Mouse (Mus musculus): ENCODE measurements at regions not wholly inside any gene's neighbourhood (a gene's known extent, or its start where the extent isn't known, plus 50 kb on each side); places are given as distances from the start of the nearest gene placed in this dataset.

DNA sequence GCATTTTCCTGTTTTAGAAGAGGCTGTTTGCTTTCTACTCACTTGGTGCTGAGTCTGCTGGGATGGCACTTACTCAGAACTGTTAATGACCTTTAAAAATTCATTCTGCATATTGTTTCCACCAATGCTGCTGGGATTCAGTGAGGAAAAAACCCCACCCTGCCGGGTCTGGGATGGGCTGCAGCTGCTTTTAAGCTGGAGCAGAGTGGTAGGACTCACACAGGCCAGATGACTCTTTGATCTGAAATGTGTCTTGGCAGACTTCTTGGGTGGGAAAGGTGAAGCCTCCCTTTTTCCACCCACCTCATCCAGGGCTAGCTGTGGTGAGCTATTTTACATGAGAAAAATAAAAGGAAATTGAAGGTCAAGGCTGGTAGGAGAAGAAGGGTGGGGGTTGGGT is 56.4 kb upstream of the Ddhd1 start:
- ATAC-seq (replicated peaks; ENCODE audit: poor library complexity) = no peak

DNA sequence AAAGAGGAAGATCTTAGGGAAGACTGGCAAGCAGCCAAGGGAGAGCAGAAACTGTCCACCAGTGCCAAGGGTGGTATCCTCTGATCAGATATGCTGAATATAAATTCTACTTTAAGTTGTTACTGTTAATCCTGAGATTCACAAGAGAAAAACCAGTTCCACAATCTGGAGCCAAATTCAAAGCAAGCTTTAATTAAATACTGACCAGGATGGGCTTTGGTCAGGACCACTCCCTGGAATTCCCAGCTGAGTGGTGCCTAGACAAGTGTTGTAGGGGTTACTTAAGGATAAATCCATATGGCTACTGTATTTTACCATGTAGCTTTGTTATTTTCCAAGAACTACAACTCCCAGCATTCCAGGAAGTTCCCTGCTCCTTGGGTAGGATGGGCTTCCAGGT is 56.8 kb upstream of the Ddhd1 start:
- no peak for ATAC-seq (replicated peaks; ENCODE audit: poor library complexity)

DNA sequence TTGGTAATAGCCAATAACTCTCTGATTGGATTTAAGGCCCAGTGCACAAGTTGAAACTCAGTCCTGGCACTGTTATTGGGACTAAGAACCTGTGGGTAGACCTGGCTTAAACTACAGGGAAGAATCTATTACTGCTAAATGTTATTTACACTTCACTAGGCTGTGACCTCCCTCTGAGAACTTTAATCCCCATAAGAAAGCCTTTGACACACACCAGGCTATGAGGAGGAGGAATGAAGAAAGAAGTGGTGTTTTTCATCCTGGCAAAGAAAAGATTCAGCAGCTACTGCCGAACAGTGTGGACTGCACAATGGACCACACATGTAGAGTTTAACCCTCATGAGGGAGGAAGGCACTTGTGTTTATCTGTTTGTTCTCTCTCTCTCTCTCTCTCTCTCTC is 58.2 kb upstream of the Ddhd1 start:
- no peak for ATAC-seq (replicated peaks; ENCODE audit: poor library complexity)

DNA sequence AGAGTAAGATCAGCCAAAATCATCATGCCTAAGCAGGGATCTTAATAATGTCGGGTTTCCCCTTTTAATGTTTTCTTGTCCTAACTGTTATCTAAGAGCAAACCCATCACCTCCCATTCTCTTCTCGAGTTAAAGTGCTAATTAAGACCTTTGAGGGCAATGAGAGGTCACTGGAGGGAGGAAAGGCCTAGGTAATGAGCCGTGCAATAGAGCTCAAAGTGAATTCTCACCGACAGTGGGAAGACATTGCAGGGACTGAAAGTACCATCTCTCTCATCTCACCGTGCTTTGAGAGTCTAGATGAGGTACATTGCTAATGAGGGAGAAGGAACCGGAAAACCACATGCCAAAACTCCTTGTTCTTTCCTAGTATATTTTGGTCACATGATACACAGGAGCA is 64.9 kb upstream of the Ddhd1 start:
- ATAC-seq (replicated peaks; ENCODE audit: poor library complexity) = no peak

DNA sequence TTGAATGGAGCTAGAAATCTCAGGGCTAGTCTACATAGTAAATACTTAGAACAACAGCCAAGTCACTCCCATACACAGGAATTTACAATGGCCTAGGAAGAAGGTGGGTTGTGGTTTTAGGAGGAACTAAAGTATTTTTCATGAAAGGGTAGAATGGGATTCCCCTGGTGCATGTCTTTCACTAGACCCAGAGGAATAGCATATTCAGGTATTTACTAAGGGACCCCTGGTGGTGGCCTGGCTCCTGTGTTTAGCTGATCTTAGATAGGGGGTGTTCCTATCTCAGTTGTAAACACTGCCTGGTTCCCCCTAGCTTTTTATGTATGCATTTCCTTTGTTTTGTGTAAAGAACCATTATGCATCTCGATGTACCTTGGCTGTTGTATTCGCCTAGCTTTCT is 66.4 kb upstream of the Ddhd1 start:
- ATAC-seq (replicated peaks; ENCODE audit: poor library complexity) = no peak

DNA sequence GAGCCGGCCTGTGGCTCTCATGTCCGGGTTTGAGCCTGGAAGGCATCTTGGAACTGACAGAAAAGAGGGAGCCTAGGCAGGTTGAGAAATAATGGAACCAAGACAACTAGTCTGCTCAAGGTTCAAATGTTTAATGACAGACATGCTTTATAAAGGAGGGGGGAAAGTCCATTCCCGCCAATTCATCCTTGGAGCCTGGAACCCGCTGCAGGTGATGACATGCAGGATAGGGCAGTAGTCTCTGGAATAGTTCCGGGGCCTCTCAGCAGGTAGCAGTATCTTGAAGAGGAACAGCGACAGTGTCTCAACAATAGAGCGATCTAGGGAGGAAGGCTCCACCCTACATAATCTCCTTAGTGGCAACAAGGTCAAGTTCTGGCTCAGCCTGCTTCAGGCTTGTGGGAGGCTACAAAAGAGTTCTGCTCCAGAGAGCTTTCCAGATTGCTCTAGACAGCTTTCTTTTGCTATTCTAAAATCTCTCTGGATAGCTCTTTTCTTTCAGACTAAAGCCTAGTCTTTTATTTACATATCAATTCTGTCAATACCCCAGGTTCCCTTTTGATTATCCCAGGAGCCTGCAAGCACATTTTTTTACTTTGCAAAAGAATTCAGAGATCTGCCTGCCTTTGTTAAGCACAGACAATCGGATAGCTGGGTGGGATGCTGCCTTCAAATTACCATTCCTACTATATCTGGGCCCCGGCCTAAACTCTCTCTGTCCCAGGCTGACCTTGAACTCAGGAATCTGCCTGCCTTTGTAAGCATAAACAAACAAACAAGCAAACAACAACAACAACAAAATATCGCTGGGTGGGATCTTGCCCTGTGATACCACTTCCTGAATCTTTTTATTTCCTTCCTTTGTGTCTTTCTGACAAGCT is 76.8 kb upstream of the Ddhd1 start:
- ATAC-seq (replicated peaks; ENCODE audit: poor library complexity) = no peak

DNA sequence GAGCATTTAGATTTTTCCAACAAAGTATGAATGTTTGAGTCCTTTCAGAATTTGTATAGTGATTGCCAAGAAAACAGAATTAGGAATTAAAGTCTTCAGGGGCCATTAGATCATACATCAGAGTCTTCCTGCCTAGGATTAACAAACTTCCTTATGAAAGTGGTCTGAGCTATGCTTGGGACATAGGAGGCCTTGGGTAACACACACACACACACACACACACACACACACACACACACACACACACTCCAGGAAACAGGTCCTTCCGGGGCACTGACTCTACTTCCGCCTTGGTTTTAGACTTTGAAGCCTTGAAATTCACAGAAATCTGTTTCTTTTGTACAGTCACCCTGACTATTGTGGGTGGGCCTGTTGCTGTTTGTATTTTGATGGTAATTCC is 80.0 kb upstream of the Ddhd1 start:
- peak; percentile 71 for ATAC-seq (replicated peaks; ENCODE audit: poor library complexity)

DNA sequence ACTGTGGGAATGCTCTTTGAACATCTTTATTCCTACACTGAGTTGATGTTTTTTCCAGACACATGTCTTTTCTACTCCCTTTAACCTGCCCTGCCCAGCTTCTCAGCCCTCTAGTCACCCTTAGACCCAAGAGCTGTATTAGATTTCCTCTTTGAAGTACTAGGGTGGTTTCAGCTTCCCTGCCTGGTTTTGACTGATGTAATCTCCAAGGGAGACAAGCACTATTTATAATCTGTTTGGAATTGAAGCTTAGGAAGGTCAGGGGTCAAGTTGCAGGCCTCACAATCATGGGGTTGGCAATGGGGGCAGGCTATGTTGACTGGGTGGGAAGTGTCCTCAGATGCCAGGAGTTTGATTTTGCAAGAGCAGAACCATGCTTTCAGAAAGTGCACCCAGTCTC is 81.7 kb upstream of the Ddhd1 start:
- ATAC-seq (replicated peaks; ENCODE audit: poor library complexity) = peak; percentile 46

DNA sequence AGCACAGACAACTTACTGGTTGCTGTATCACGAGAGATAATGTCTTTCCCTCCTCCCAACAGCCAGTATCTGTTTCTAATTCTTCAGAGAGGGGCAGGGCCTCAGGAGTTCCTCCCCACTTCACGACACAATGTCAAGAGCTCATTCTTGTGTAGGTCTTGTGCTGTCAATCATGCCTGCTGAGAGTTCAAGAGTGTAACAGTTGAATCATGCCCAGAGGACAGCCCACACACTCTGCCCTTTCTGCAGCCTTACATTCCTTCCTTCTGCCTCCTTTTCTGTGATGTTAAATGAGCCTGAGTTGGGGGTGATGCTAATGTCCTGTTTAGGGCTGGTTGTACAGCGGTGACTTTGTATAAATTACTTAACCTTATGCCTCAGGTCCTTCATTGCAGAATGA is 82.7 kb upstream of the Ddhd1 start:
- no peak for ATAC-seq (replicated peaks; ENCODE audit: poor library complexity)

DNA sequence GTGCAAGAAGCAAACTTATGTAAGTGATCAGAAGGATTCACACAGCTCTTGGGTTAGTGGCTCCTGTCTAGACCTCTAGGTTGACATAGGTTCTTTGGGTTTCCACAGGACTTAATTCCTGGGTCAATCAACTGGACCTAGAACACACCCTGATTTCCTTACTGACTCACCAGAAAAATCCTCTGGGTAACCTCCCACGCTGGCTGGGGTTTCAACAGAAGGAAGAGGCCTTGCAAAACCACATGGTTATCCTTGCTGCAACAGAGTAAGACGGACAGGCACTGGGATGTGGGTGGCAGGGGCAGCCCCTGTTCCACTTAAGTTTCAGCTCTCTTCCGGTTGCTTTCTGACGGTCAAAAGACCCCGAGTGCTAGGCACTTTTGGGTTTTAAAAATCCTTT is 88.2 kb upstream of the Ddhd1 start:
- peak; percentile 50; the same call in 1 of the 2 replicates for ATAC-seq (replicated peaks; ENCODE audit: poor library complexity)

DNA sequence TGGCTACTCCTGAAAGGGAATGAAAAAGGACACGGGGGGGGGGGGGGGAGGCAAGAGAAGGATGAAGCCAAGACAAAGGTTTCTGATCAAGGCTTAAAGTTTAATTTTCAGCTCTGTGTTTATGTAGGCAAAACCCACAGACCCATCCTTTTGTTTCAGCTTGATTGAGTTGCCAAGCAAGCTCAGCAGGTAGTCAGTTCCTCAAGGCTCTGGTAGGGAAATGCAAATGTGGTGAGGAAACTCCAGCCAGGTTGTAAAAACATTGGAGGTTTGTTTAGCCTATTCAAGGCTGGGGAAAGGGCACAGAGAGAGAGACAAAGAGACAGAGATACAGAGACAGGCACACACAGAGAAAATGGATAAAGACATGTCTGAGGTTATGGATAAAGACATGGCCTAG is 99.4 kb upstream of the Ddhd1 start:
- no peak for ATAC-seq (replicated peaks; ENCODE audit: poor library complexity)

DNA sequence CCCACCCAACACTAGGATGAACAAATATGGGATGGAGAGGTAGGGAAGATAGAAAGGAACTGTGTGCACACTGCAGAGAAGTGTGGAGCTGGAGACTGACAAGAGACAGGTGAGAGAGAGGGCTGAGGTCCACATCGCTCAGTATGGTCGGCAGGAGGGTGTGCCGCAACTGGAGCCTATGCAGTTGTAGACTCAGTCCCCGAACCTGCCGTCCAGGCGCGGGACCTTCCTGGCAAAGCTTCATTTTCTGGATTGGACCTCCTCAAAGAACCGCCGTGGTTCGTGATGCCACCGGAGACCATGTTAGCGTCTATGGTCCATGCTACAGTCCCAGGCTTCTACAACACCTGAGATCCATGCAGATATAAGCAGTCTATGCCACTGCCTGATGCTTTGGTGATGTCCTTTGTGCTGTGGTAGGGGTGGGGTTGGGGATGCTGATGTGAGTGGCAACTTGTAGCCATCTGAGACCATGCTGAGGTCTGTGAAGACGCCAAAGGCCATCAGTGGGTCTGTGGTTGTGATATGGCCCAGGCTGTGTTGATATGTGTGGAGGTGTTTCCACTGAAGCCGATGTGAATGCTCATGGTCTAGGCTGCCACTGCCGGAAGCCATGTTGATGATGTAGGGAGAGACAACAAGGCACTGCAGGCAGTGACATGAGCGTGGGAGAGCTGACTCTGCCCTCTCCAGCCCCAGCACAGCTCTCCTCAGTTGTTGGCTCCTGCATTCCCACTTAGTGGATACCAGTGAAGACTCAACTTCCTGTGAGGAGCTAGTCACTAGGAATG is 103.1 kb upstream of the Ddhd1 start:
- no peak for ATAC-seq (replicated peaks; ENCODE audit: poor library complexity)

DNA sequence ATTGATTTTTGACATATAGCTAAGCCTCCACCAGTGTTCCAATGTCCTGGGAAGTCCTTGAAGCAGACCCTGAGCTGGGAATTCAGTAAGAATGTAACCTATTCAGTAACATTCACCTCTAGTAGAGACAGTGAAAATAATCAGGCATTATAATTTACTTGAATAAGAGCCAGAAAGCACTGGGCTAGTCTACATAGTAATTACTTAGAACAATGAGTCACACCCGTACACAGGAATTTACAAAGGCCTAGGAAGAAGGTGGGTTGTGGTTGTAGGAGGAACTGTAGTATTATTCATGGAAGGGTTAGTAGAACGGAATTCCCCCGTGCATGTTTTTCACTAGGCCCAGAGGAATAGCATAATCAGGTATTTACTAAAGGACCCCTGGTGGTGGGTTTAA is 106.3 kb upstream of the Ddhd1 start:
- no peak for ATAC-seq (replicated peaks; ENCODE audit: poor library complexity)

DNA sequence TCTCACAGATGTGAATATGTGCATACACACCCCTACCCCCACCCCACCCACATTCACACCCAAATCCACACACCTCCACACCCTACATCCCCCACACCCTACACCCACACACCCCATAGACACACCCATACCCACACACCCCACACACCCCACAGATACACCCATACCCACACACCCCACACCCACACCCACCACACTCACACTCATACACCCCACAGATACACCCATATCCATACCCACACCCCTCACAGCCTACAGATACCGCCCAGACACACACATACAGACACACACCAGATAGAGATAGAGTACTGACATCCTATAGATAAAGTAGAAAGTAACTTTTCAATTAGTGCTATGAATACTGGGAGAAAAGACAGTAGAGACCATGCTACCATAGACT is 108.6 kb upstream of the Ddhd1 start:
- ATAC-seq (replicated peaks; ENCODE audit: poor library complexity) = no peak

DNA sequence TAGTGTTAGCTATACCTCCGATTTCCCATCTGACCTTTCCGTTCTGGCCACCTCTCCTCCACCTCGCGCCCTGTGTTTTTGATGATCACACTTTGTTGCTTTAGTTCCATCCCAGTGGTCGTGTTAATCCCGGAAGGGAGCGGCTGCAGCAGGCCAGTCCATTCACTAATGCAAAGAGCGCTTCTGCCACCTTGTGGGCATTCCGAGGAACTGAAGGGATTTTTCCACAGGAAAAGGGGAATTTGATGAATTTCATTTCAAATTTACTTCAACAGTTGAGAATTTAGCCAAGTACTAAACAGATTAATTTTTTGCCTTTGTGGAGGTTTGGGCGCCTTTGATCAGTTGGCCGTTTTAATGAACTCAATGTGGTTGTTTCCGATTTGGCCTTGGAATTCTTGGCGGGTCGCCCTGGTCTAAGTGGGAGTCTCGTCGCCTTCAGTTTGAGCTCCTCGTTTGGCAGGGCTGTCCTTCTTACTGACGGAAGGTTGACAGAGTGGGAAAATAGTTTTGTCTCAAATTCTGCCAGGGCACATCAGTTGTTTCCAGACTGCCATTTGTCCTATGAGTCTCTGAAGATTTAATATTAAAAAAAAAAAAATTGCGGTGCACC is 114.8 kb upstream of the Ddhd1 start:
- peak; percentile 90 for ATAC-seq (replicated peaks; ENCODE audit: poor library complexity)

DNA sequence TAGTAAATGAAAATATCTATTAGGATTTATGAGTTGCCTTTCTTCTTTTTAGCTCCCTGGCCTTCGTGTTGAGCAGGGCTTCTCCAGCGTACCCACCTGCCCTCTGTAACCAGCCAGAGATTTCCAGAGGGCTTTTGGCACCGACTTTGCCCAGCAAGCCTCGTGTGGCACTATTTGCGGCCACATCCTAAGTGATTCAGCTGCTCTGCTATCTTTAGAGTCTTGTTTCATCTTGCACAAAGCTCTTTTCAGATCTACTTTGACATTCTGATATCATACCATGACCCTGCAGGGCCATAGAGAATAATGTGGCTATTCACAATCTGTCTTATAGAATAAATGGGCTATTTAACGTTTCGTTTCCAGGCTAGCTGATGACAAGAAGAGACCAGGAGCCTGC is 115.4 kb upstream of the Ddhd1 start:
- no peak for ATAC-seq (replicated peaks; ENCODE audit: poor library complexity)

DNA sequence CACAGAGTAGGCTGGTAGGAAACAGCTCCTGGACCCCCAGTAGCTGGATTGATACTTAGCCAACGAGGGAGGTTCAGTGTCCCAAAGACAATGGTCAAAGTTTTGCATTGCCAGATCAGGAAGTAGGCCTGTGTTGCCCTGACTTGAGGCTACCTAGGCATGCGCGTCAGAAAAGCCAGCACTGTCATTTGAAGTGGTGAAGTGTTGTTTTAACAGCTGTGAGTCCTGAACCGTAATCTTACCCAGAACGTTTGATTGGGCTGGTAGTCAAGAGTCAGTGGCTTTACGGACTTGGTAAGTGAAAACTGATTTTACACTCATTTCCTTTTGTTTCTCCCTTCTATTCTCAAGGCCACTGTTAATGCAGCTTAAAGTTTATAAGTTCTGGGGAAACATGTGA is 123.9 kb upstream of the Ddhd1 start:
- no peak for ATAC-seq (replicated peaks; ENCODE audit: poor library complexity)

DNA sequence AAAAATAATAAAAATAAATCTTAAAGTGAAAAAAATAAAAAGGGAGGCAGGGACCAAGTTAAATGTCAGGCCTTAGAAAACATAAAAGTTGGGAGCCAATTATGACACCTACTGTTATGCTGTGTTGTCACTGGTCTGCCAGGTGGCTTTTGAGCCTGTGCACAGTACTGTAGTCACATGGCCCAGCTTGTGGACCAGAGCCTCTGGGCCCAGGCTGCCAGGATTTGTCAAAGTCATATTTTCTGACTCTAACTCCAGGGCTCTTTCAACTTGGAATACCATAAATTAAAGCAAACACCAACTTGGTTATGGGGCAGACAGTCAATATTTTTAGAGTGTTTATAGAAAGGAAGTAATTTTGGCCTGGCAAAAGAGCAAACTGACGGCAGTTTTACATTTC is 137.0 kb upstream of the Ddhd1 start:
- no peak for ATAC-seq (replicated peaks; ENCODE audit: poor library complexity)

DNA sequence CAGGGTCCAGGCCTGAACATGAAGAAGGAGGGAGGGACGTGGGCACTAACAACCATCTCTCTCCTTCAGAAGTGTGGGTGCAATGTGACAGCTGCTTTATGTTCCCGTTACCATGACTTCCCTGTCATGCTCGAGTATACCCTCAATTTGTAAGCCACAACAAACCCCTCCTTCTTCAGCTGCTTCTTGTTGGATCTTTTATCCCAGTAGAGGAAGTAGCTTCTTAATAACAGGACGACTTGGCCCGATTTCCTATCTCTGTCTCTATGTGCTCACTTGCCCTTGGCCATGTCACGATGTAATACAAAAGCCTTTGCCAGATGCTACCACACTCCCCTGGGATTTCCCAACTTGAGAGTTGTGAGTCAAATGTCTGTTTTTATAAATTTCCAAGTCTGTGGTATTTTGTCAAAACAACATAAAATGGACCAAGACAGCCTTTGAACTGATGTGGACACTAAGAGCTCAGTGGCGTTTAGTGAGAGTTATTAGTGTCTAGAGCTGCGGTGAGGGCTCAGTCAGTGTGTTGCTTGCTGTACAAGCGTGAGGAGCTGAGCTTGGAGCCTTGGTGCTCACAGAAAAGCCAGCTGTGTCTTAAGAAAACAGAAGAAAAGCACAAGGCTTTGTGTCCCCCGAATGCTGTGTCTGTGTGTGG is 138.8 kb upstream of the Ddhd1 start:
- ATAC-seq (replicated peaks; ENCODE audit: poor library complexity) = no peak

DNA sequence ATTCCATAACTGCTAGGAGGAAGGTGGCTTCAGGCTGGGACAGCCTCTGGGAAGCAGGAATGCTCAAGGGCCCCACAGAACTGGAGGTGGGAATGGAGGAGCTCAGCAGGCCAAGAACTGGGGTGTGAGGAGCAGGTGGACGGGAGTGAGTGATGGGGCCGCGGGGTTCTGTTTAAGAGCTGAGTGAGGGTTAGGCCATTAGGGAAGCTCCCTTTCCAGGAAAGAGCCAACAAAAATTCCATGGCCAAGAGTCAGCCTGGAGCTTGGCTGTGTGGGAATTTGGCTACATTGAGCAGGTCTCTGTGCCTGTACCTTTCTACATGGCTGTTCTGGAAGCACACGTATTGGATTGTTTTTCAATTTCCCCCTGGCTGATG is 139.4 kb upstream of the Ddhd1 start:
- no peak for ATAC-seq (replicated peaks; ENCODE audit: poor library complexity)

DNA sequence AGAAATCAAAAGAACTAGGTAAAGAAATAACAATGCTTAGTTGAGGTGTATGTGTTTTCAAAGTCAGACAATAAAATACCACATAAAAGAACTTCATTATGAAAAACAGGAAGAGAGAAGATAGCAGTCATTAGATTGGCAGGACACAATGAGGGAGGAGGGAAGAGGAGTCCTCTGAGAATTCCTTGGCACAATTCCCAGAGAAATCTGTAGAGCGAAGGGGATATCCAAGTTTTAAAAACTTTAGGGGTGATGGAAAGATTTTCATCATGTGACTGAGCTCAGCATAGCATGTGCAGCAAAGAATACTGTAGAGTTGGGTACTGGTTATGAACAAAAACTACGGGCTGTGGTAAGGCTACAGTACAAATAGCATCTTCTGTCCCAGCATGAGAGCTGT is 141.3 kb upstream of the Ddhd1 start:
- no peak for ATAC-seq (replicated peaks; ENCODE audit: poor library complexity)

DNA sequence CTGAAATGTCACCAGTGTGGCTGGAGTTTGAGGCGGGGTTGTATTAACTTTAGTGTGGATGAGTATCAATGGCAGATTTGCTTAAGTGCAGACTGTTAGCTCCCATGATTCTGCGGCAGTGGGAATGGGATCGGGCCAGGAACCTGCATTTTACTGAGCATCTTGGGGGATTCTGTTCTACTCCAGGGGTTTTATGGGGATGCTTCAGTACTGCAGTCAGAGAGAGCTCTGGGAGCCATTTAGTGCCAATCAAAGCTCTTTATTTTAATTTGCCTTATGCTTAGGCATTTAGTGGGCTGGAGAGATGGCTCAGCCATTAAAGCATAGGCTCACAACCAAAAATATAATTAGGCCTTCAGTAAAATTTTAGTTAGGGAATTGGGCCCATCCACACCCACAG is 148.0 kb upstream of the Ddhd1 start:
- no peak for ATAC-seq (replicated peaks; ENCODE audit: poor library complexity)
